21 mouse cellular contexts compared by ENCODE assay signal in genomic region chr2:17640861-17641260, GRCm38 (mm10).
"Had no signal": no experiment of that assay in that cellular context is flagged by ENCODE, and none has a peak within 500 bp of the region (broad histone marks: within the 10 kb centered on the region; RNA-seq: fewer than 3 reads in every experiment).

No protein-coding gene starts in this region.

- H3K27ac ChIP-seq: heart, embryonic 10.5 days; hindbrain, embryonic 13.5 days; hindbrain, embryonic 15.5 days; hindbrain, postnatal 0 days; kidney, postnatal 0 days; limb, embryonic 13.5 days; limb, embryonic 15.5 days; liver, embryonic 12.5 days; liver, embryonic 14.5 days had no signal

- H3K4me3 ChIP-seq: heart, embryonic 10.5 days; heart, embryonic 12.5 days; hindbrain, embryonic 13.5 days; hindbrain, embryonic 15.5 days; limb, embryonic 13.5 days; limb, embryonic 15.5 days; liver, embryonic 12.5 days had no signal

- DNase-seq: gastrocnemius, postnatal 14 days; gastrocnemius, postnatal 36 days; heart, adult 18-20 months; heart, postnatal 10 days; kidney, adult 11 months; kidney, adult 8-10 months; kidney, postnatal 14 days; kidney, postnatal 36 days; layer of hippocampus, adult 9-11 months; layer of hippocampus, postnatal 36 days; left cerebral cortex, postnatal 4 days had no signal

- H3K4me2 ChIP-seq: heart, embryonic 12.5 days; hindbrain, embryonic 13.5 days; hindbrain, embryonic 15.5 days; limb, embryonic 13.5 days; limb, embryonic 15.5 days; liver, embryonic 12.5 days had no signal

- H3K9me3 ChIP-seq: heart, embryonic 10.5 days; heart, embryonic 12.5 days; hindbrain, embryonic 13.5 days; hindbrain, embryonic 15.5 days; limb, embryonic 13.5 days; limb, embryonic 15.5 days; liver, embryonic 12.5 days had no signal

- H3K36me3 ChIP-seq: heart, embryonic 10.5 days; heart, embryonic 12.5 days; hindbrain, embryonic 13.5 days; hindbrain, embryonic 15.5 days; limb, embryonic 13.5 days; limb, embryonic 15.5 days; liver, embryonic 12.5 days had no signal

- H3K4me1 ChIP-seq: heart, embryonic 10.5 days; heart, embryonic 12.5 days; limb, embryonic 15.5 days; liver, embryonic 12.5 days had no signal

- H3K27me3 ChIP-seq: heart, embryonic 12.5 days; hindbrain, embryonic 13.5 days; hindbrain, embryonic 15.5 days; liver, embryonic 12.5 days had no signal

- H3K9ac ChIP-seq: heart, embryonic 12.5 days; hindbrain, embryonic 13.5 days; hindbrain, embryonic 15.5 days; limb, embryonic 13.5 days; limb, embryonic 15.5 days; liver, embryonic 12.5 days; liver, embryonic 14.5 days had no signal
